Mouse (Mus musculus): ENCODE data around the gene Lamb1.

DNA sequence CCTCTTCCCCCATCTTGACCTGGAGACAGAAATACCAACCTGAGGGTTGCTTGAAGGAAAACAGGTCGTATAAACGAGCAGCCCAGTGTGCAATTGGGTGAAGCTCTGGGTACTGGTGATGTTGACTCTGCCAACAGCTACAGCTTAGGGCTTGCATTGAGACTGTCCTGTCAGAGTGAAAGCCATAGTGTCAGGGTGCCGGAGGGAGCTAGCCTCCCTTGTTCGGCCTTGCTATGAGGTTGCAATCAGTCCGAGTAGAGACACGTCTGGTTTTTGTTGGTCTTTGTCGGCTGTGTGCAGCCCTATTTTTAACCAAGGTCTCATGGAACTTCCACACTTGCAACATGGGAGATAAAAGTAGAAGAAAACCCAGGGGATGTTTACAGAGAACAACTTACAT lies 15.3 kb downstream of the Lamb1 start:
- no peak for TF ChIP-seq SIN3A (IDR thresholded peaks at IDR 0.05; ENCODE audit: low read length)
- no peak for TF ChIP-seq BHLHE40 (IDR thresholded peaks at IDR 0.05; ENCODE audit: low read depth, low read length)
- TF ChIP-seq MXI1 (IDR thresholded peaks at IDR 0.05; ENCODE audit: low read depth, low read length), result no peak
- TF ChIP-seq MAX (IDR thresholded peaks at IDR 0.05; ENCODE audit: low read length), result no peak
- TF ChIP-seq NELFE (IDR thresholded peaks at IDR 0.05; ENCODE audit: low read depth, low read length), result no peak
- no peak for TF ChIP-seq HCFC1 (IDR thresholded peaks at IDR 0.05; ENCODE audit: low read depth, low read length)
- no peak for TF ChIP-seq TCF12 (IDR thresholded peaks at IDR 0.05; ENCODE audit: low read depth, low read length)
- no peak for TF ChIP-seq POLR2A (IDR thresholded peaks at IDR 0.05; ENCODE audit: low read depth, low read length)
- TF ChIP-seq CTCF (conservative IDR thresholded peaks at IDR 0.05 in 1 of 2, IDR thresholded peaks at IDR 0.05 in 1 of 2; ENCODE audit: low read depth in 2 of 2, low read length in 2 of 2), result no peak
- no peak for TF ChIP-seq TBP (conservative IDR thresholded peaks at IDR 0.05; ENCODE audit: low read depth, low read length)
- TF ChIP-seq IRF4 (IDR thresholded peaks at IDR 0.05; ENCODE audit: low read depth, low read length), result no peak
- TF ChIP-seq ZKSCAN1 (IDR thresholded peaks at IDR 0.05; ENCODE audit: borderline replicate concordance, low read depth, low read length), result no peak
- no peak for TF ChIP-seq ZMIZ1 (IDR thresholded peaks at IDR 0.05; ENCODE audit: low read depth, low read length)
- TF ChIP-seq RCOR1 (conservative IDR thresholded peaks at IDR 0.05; ENCODE audit: low read depth, low read length), result no peak
